Mouse (Mus musculus) thymus, postnatal 0 days (tissue): Measurements from ENCODE around the gene Tmem125. TPM values are rescaled to one million over a fixed set of nuclear protein-coding genes. Genes with fewer than 3 reads are reported as not detected.
"Not testable (repeated sequence)": the region's sequence is repeated elsewhere in the genome, so short reads cannot be mapped to it uniquely, and the experiment has no call there.

Source experiments
- DNase-seq: peaks from one replicate; pipeline ENCODE4 v3.0.0-alpha.2; 2015; ENCODE audit warnings: low spot score
- polyA plus RNA-seq: library from polyadenylated mRNA; unstranded; fragments of >200 nt; fragmentation: Nextera tagmentation; extraction: Ambion mirVana; gene quantifications from 2 replicates; pipeline ENCODE4 v1.2.1, GENCODE M21; 2015

Tmem125 gene
- 0.60 and 1.1 TPM in 2 replicates for polyA plus RNA-seq

DNA sequence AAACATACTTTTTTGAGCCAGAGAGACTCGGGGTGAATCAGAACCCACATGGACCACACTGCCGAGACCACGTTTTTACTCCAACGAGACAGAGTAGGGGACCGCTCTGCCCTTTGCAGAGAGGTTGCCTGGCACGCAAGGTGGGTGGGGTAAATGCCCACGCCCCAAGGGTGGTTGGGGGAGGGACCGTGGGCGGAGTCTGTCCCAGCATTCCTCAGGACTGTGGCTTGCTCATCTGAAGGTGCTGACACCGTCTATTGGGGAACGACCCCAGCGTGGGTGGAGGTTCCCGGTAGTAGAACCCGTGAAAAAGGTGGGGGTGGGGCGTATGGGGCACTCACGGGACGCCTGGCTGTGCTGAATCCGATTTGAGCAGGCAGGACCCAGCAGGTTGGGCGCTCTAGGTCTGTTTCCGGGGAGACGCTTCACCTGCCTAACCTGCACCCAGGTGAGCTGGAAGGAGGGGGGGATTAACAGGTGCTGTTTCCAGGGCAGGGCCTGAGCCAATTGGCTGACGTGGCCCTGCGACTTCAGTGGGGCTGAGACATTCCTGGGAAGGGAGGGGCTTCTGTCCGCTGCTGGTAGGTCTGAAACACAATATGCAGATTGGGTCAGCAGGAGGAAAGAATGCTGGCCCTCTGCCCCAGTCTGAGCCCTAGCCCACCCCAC lies at the start of gene Tmem125:
Gene Tmem125, minus strand, starts transcription at position 453 of the 669 bp plus-strand sequence.
- peak; percentile 20 for DNase-seq

- DNase-seq, result no peak
Measured at GRCm38 (mm10) chr4:118589733-118590130, 45.9 kb upstream of the Tmem125 start.

- DNase-seq, result no peak
Measured at GRCm38 (mm10) chr4:118589053-118589732, 45.3 kb upstream of the Tmem125 start.

- no peak for DNase-seq
Measured at GRCm38 (mm10) chr4:118582629-118583028, 38.8 kb upstream of the Tmem125 start.

DNA sequence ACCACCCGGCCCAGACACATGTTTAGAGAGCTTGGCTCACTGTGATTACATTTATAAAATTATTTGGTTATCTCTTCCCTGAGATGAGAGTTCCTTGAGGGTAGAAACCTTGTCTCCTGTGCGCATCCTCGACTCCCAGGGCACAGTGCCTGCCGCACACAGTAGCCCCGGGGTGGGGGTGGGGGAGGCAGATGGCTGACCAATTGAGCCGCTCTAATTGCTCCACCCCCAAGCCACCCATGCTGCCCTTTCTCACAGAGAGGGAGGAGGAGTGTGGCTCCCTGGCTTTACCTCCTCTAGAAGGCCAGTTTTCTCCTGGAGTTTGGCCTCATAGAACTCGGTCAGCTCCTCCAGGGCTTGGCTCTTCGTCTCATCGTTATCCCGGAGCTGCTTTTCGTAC lies 37.7 kb upstream of the Tmem125 start:
- DNase-seq, result no peak

DNA sequence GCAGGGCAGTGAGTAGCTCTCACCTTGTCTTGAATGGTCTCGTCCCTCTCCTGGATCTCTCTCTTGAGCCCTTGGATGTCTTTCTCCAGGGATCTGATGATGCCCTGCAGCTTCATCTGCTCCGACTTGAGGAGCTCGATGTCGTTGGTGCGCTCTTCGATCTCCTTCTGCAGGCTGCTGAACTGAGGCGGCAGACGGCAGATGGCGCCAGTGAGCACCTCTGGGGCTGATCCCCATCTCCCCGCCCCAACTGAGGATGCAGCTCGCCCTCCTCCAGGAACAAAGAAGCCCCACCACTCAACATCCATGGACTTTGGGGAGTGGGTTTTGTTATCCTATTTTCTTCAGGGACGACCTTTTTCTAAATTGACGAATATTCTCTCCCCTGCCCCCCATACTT lies 35.5 kb upstream of the Tmem125 start:
- peak; percentile 8 for DNase-seq

DNA sequence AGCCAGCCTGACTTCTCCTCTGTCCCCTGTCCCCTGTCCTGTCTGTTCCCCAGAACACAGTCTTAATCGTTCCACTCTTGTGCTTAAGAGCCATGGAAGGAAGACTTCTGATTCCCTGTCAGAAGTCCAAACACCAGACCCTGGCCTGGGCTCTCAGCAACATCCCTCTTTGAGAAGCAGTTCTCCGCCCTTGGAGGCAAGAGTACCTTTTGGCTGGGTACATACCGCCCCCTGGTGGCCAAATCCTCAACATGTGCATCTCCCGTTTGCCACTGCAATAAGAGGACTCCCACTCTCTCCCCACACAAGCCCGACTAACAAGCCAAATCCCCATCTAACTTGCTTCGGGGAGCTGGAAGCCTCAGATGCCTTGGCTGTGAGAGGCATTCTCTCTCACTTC lies 32.3 kb upstream of the Tmem125 start:
- peak; percentile 57 for DNase-seq

DNA sequence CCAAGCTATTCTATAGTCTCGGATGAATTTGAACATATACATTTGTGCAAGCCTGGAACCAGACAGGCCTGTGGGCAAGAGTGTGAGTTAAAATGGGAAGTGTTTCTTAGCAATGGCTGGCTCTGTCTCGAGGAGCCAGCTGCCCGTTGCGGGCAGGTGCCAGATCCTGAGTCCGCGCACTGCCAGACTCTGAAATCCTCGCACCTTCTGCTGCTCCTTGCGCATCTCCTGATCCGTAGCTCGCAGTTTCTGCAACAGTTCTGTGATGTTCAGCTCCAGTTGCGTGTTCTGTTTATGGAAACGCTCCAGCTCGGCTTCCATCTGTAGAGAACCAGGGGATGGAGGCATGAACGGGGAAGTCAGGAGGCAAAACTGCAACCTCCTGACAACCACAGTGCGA lies 27.6 kb upstream of the Tmem125 start:
- no peak for DNase-seq

DNA sequence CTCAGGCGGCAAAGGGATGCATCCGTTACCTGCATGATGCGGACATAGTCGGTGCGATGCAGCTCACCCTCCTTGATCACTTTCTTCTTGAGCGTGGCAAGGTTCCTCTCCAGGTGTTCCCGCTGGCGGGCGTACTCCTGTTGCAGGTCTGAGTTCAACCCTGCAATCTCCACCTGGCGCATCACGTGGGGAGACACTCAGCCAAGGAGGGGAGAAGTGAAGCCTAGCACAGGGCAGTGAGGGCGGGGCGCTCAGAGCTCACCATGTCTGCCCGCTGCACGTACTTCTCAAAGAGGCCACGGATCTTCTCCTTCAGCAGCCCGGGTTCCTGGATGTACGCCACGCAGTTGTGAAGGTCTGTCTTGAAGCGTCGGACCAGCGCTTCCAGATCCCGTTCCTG lies 25.5 kb upstream of the Tmem125 start:
- no peak for DNase-seq

GRCm38 (mm10) chr4:118568709-118569108 lies 24.9 kb upstream of the Tmem125 start:
- DNase-seq, result no peak

DNA sequence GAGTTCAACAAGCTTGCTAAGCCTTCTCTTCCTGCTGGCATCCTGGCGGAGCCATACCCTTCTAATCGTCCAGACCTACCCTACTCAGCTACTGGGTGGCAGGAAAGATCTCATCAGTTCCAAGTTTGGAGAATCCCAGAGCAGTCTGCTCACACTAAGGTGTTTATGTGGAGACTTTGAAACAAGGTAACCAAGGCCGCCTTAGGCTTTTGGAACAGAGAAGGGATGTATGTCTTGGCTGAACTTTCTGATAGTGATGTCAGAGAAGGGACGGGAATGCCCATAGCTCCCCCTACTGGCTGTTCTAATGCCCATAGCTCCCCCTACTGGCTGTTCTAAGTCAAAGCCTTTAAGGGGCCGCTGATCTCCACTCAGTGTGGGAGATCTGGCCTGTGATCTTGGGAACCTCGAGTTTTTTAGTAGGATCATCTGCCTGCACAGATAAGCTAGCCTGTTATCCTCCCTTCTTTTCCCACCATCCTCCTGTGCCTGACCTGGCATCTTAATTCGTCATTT lies 22.4 kb upstream of the Tmem125 start:
- DNase-seq, result peak; percentile 50

- DNase-seq, result no peak
Measured at GRCm38 (mm10) chr4:118564926-118565279, 21.1 kb upstream of the Tmem125 start.

GRCm38 (mm10) chr4:118564062-118564925 lies 20.4 kb upstream of the Tmem125 start:
- DNase-seq, result no peak

- no peak for DNase-seq
Measured at GRCm38 (mm10) chr4:118553039-118553649, 9.3 kb upstream of the Tmem125 start.

DNA sequence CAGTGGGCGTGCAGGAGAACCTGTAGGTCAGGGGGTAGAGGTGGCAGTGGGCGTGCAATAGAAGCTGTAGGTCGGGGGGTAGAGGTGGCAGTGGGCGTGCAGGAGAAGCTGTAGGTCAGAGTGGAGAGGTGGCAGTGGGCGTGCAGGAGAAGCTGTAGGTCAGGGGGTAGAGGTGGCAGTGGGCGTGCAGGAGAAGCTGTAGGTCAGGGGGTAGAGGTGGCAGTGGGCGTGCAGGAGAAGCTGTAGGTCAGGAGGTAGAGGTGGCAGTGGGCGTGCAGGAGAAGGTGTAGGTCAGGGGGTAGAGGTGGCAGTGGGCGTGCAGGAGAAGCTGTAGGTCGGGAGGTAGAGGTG lies 4.3 kb upstream of the Tmem125 start:
- peak; percentile 55 for DNase-seq

DNA sequence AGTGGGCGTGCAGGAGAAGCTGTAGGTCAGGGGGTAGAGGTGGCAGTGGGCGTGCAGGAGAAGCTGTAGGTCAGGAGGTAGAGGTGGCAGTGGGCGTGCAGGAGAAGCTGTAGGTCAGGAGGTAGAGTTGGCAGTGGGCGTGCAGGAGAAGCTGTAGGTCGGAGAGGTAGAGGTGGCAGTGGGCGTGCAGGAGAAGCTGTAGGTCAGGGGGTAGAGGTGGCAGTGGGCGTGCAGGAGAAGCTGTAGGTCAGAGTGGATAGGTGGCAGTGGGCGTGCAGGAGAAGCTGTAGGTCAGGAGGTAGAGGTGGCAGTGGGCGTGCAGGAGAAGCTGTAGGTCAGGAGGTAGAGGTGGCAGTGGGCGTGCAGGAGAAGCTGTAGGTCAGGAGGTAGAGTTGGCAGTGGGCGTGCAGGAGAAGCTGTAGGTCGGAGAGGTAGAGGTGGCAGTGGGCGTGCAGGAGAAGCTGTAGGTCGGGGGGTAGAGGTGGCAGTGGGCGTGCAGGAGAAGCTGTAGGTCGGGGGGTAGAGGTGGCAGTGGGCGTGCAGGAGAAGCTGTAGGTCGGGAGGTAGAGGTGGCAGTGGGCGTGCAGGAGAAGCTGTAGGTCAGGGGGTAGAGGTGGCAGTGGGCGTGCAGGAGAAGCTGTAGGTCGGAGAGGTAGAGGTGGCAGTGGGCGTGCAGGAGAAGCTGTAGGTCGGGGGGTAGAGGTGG lies 3.7 kb upstream of the Tmem125 start:
- DNase-seq, result not testable (repeated sequence)

DNA sequence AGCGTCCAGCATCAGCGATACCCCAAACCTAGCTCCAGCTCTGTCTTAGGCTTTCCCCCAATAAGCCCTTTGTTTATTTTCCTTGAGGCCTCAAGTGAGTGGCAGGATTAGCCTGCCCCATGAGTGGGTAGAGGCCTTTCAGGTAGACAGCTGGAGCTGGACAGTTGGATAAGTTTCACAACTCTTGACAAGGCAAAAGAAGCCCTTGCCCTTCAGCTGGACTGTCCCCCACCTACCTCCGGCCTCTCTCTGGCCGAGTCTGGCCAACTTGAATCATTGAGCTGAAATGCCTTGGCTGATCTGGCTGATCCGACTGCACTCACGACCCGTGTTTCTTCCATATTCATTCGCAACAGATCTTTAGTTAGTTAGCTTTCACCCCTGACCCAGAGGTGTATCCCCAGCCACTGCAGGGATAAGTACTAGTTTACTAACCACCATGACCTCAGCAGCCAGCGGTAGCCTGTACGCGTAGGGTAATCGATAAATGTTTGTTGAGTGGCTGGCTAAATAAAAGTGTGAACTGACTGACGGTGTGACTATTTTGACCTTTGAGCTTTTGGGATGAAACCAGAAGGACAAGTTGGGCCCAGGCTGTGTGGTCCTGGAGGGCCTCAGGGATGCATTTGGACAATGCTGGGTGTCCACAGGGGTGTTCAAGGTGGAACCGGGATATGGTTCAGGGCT lies 740 bp upstream of the Tmem125 start:
- DNase-seq, result no peak

GRCm38 (mm10) chr4:118543158-118543530 lies 700 bp downstream of the Tmem125 start:
- peak; percentile 16 for DNase-seq

DNA sequence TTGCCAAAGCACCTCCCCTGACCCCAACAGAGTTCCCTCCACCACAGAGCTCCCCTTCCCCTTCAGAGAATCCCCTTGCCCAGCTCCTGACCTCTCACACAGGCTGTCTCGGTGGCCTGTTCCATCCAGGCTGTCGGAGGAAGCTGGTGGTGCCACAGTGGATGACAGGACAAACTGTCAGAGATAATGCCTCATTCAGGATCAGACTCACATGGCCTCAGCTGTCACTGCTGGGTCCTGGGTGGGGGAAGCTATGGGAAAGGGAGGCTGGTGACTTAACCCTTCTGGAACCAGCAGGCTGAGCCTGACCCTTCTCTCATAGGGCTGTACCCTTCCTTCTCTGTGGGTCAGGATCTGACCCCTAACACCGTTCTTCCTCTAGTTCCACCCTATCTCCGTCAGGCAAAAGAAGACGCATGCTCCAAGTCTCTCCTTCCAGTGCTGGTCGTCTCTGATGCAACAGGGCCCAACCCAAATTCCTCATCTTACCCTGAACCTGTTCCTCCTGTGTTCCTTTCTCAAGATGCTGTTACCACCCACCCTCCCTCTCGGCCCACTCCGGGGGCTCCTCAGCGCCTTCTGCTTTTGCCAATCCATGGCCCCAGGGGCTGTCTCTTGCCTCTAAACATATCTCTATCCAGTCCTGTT lies 1.2 kb downstream of the Tmem125 start:
- DNase-seq, result no peak

- DNase-seq, result no peak
Measured at GRCm38 (mm10) chr4:118539904-118540303, 3.9 kb downstream of the Tmem125 start.
